Mouse (Mus musculus) heart, embryonic 13.5 days (tissue): Measurements from ENCODE around the gene Cipc. TPM values are rescaled to one million over a fixed set of nuclear protein-coding genes. Genes with fewer than 3 reads are reported as not detected.

Experiments used
- ATAC-seq: fragments of 200-750 bp; cut with Nextera tagmentation; 2 replicates; pipeline ENCODE4 v1.8.0; 2017; ENCODE audit warnings: moderate TSS enrichment; ENCODE audit not compliant: insufficient number of reproducible peaks, low FRiP score, low TSS enrichment; ENCODE audit errors: extremely low read depth
- H3K27ac ChIP-seq: fragments of 300-500 bp; sonication (generic); replicated peaks from 2 replicates; pipeline ENCODE4 v1.5.1; 2015; ENCODE audit warnings: moderate library complexity, mild to moderate bottlenecking, inconsistent platforms
- H3K27me3 ChIP-seq: fragments of 300-500 bp; sonication (generic); replicated peaks from 2 replicates; pipeline ENCODE4 v1.6.1; 2015; ENCODE audit warnings: mild to moderate bottlenecking, inconsistent platforms
- H3K36me3 ChIP-seq: fragments of 300-500 bp; sonication (generic); 2 replicates; pipeline ENCODE4 v1.6.1; 2015; ENCODE audit warnings: mild to moderate bottlenecking, inconsistent platforms
- H3K4me1 ChIP-seq: fragments of 300-500 bp; sonication (generic); 2 replicates; pipeline ENCODE4 v1.6.1; 2015; ENCODE audit warnings: inconsistent platforms
- H3K4me2 ChIP-seq: fragments of 300-500 bp; sonication (generic); 2 replicates; pipeline ENCODE4 v1.6.1; 2015; ENCODE audit warnings: inconsistent platforms, mild to moderate bottlenecking, moderate library complexity
- H3K4me3 ChIP-seq: fragments of 300-500 bp; sonication (generic); 2 replicates; pipeline ENCODE4 v1.5.1; 2015; ENCODE audit warnings: moderate library complexity, mild to moderate bottlenecking, inconsistent platforms
- H3K9ac ChIP-seq: fragments of 300-500 bp; sonication (generic); 2 replicates; pipeline ENCODE4 v1.6.1; 2015; ENCODE audit warnings: inconsistent platforms, mild to moderate bottlenecking, moderate library complexity
- H3K9me3 ChIP-seq: fragments of 300-500 bp; sonication (generic); 2 replicates; pipeline ENCODE4 v1.6.1; 2016; ENCODE audit warnings: inconsistent platforms
- WGBS: fragments of 180-500 bp; shearing (Covaris S2); methylation state at CpG from one replicate; pipeline ENCODE4 v1.1.7; 2015; ENCODE audit warnings: mixed read lengths; 5-methylcytosine and 5-hydroxymethylcytosine counted together
- polyA plus RNA-seq: library from polyadenylated mRNA; unstranded; fragments of >200 nt; fragmentation: Nextera tagmentation; extraction: Ambion mirVana; gene quantifications from 2 replicates; pipeline ENCODE4 v1.2.1, GENCODE M21; 2015

The Cipc gene
- polyA plus RNA-seq, 1 experiment from 2014 or later, result 18.4 TPM

DNA sequence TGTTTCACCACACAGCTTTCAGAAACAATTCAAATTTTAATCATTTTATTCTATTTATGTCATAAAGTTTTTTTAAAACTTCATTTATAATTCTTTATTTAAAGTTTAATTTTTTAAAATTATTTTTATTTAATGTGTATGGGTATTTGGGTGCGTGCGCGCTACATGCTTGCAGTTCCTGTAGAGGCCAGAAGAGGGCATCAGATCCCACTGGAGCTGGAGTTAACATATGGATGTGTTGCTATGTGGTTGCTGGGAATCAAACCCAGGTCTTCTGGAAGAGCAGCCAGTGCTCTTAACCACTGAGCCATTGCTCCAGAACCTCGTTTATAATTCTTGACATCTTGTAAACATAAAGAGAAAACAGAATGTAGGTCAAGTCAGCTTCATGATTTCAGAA, 51.9 kb downstream of the Cipc start:
- no peak overlapping the region for H3K9ac ChIP-seq
- 73% methylated on average over 4 of the region's 4 CpGs for WGBS
- no peaks in the 10 kb centered on the region for H3K36me3 ChIP-seq
- no peak overlapping the region for H3K4me2 ChIP-seq
- H3K4me1 ChIP-seq, result peaks cover 18% of the 10 kb centered on the region
- peaks cover 16% of the 10 kb centered on the region for H3K27me3 ChIP-seq
- no peak for ATAC-seq
- no peak overlapping the region for H3K27ac ChIP-seq
- H3K9me3 ChIP-seq, result peaks cover 4% of the 10 kb centered on the region; the same call in 1 of the 2 replicates
- no peak overlapping the region for H3K4me3 ChIP-seq

DNA sequence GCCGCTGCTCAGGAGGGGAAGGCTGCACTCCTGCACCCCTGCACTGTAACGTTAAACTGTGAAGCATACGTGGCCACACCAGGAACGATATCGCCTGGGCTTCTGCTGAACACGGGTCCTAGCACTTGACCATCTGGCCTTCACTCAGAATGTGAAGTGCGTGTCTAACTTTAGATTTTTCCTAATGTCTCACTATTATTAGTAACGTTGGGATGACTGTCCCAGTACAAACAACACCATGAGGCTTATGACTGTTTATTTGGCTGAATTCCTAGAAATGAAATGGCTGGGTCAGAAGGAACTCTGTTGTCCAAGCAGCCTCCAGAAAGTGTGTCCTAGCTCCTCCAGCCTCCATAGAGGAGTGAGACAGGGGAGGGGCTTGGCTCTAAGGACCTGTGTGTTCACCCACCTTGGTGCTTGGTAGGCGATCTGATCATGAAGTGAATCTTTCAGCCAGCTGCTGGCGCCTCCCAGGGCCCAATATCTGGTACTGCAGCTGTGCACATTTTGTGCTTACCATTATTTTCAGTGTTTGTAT, 52.5 kb downstream of the Cipc start:
- 41% methylated on average over 10 of the region's 10 CpGs for WGBS
- Histone ChIP-seq H3K4me3 (no peak overlapping the region), H3K36me3 (no peaks in the 10 kb centered on the region), H3K4me2 (no peak overlapping the region), H3K9me3 (peaks cover 4% of the 10 kb centered on the region; the same call in 1 of the 2 replicates), H3K4me1 (peaks cover 18% of the 10 kb centered on the region), H3K9ac (no peak overlapping the region), H3K27me3 (0 out of 2 replicates have a peak, but pooled peaks cover 11% of the 10 kb centered on the region), H3K27ac (peak overlapping the region; percentile 53; the same call in 1 of the 2 replicates)
- no peak for ATAC-seq

DNA sequence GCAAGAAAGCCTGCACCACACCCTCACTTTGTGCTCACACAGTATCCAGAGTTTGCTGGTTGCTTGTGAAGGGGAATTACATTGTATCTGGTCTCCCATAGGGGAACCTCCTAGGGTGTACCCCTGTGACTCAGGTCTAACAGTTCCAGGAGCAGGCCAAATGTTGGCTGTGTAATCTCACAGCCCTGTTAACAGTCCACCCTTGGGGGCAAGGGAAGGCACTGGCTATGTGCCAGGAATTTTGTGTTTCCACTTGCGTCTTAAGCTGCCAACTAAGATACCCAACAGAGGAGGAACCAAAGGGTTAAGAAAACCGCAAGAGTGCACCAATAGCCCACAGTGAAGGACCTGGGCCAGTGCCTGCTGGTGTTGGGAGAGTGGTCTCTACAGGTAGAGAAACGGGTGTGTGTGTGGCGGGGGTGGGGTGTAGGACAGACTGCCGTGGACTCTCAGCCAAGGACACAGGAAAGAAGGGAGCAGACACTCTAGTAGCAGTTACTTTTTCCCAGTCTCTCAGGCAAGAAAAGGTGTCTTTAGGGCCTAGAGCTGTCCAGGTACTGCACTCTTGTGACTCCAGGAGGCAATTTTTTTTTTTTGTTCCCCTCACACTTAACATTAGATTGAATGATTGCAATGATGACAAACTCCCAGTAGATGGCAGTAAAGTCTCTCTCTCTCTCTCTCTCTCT, 53.5 kb downstream of the Cipc start:
- 38% methylated on average over 5 of the region's 5 CpGs for WGBS
- Histone ChIP-seq H3K4me1 (peaks cover 18% of the 10 kb centered on the region), H3K4me2 (peak overlapping the region; percentile 34), H3K27ac (0 out of 2 replicates have a peak overlapping the region, but pooled peaks have one; percentile 53), H3K9me3 (peaks cover 4% of the 10 kb centered on the region; the same call in 1 of the 2 replicates), H3K36me3 (no peaks in the 10 kb centered on the region), H3K9ac (no peak overlapping the region), H3K27me3 (peaks cover 14% of the 10 kb centered on the region; the same call in 1 of the 2 replicates), H3K4me3 (no peak overlapping the region)
- no peak for ATAC-seq

DNA sequence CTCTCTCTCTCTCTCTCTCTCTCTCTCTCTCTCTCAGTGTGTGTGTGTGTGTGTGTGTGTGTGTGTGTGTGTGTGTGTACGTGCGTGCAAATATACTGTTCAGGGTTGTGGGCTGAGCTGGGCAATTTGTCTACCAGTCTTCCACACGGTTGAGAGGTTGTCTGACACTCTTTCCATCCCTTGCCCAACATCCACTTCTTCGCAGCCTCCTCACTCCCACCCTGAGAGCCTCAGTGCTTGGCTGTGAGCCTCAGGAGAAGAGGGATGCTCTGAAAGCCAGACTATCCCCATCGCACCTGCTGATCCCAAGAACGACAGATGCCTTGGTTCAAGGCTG, 54.0 kb downstream of the Cipc start:
- Histone ChIP-seq H3K4me2 (no peak overlapping the region), H3K4me1 (peaks cover 18% of the 10 kb centered on the region), H3K36me3 (no peaks in the 10 kb centered on the region), H3K9me3 (peaks cover 2% of the 10 kb centered on the region; the same call in 1 of the 2 replicates), H3K4me3 (no peak overlapping the region), H3K27me3 (peaks cover 20% of the 10 kb centered on the region; the same call in 1 of the 2 replicates), H3K27ac (no peak overlapping the region), H3K9ac (no peak overlapping the region)
- WGBS, result 40% methylated on average over 6 of the region's 6 CpGs
- 0 out of 2 replicates have a peak, but pooled peaks have one; percentile 15 for ATAC-seq

DNA sequence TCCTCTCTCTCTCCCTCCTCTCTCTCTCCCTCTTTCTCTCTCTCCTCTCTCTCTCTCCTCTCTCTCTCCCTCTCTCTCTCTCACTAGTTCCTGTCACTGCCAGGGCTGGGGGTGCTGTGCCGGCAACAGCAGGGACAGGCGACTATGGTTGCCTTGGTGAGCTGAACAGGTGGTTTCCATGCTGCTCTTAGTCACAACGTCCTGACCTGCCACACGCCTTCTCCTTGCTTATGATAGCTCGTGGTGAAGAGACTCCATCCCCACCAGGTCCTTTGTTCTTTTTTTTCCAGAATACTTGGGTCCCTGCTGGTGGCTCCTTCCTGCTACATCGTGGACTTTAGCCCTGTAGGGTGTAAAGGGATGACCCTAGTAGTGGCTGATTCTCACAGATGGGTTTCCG, 55.4 kb downstream of the Cipc start:
- no peak overlapping the region for H3K4me2 ChIP-seq
- H3K36me3 ChIP-seq, result no peaks in the 10 kb centered on the region
- no peak overlapping the region for H3K9ac ChIP-seq
- H3K27me3 ChIP-seq, result peaks cover 26% of the 10 kb centered on the region
- H3K27ac ChIP-seq, result no peak overlapping the region
- WGBS, result 56% methylated on average over 7 of the region's 7 CpGs
- no peak overlapping the region for H3K4me3 ChIP-seq
- no peaks in the 10 kb centered on the region for H3K9me3 ChIP-seq
- no peak for ATAC-seq
- H3K4me1 ChIP-seq, result peaks cover 18% of the 10 kb centered on the region

DNA sequence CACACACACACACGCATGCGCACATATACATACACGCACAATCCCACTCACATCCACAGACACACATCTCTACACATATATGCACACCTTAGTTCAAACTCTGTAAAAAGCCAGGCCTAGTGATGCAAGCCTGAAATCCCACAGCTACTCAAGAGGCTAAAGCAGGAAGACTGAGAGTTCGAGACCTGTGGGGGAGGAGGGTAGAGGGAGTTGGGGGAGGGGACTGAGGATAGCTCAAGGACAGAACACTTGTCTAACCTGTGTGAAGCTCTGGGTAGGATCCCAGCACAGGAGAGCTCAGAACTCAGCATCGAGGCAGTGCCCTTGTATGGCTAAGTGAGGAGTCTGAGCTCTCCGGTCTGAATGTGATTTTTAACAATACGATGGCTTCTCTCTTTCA, 56.0 kb downstream of the Cipc start:
- Histone ChIP-seq H3K27me3 (peaks cover 30% of the 10 kb centered on the region), H3K4me2 (no peak overlapping the region), H3K9me3 (no peaks in the 10 kb centered on the region), H3K4me3 (no peak overlapping the region), H3K27ac (no peak overlapping the region), H3K4me1 (peaks cover 18% of the 10 kb centered on the region), H3K36me3 (no peaks in the 10 kb centered on the region), H3K9ac (no peak overlapping the region)
- ATAC-seq, result no peak
- WGBS, result 69% methylated on average over 7 of the region's 7 CpGs

DNA sequence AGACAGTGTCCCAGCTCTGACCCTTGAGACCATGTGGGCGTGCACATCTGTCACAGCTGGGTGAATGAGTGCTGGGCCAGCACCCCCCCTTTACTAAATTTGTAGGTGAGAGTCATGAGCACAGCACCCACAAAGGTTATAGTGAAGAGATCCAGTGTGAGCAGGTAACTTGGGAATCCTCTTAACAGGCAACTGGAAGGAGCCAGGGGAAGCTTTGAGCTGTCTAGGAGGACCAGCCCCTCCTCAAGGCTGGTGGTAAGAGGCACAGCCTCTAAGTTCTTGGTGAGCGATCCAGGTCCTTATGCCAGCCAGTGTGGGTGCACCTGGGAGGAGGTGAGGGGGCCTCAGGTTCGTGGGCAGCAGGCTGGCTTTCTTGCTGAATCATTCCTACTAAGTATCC, 56.8 kb downstream of the Cipc start:
- 37% methylated on average over 3 of the region's 3 CpGs for WGBS

DNA sequence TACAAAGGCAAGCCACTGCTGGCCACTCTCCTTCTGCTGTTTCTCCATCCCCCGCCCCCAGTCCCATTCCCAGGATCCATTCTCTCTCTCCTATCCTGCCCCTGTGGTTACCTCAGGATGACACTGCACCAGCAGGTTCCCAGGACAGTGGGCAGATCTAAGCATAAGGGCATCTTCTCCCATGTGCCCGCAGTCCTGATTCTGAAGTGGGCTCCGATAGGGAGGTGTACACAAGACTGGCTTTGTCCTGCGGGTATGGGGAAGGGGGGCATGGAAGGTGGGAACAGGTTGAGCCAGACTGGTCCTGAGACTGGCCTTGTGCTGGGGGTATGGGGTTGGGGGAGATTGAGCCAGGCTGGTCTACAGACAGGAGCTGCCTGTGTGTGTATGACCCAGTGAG, 57.8 kb downstream of the Cipc start:
- no peak for ATAC-seq
- 74% methylated on average over 4 of the region's 4 CpGs for WGBS

More for the DNA sequence above, 56.8 kb downstream of the Cipc start:
- H3K9me3 ChIP-seq, result no peaks in the 10 kb centered on the region
- H3K36me3 ChIP-seq, result no peaks in the 10 kb centered on the region
- no peak for ATAC-seq
- H3K9ac ChIP-seq, result no peak overlapping the region
- H3K27ac ChIP-seq, result no peak overlapping the region
- H3K4me1 ChIP-seq, result peaks cover 18% of the 10 kb centered on the region
- no peak overlapping the region for H3K4me2 ChIP-seq
- no peak overlapping the region for H3K4me3 ChIP-seq
- H3K27me3 ChIP-seq, result peaks cover 31% of the 10 kb centered on the region

More for the DNA sequence above, 57.8 kb downstream of the Cipc start:
- Histone ChIP-seq H3K27ac (no peak overlapping the region), H3K9ac (no peak overlapping the region), H3K36me3 (no peaks in the 10 kb centered on the region), H3K4me3 (no peak overlapping the region), H3K9me3 (no peaks in the 10 kb centered on the region), H3K27me3 (peaks cover 39% of the 10 kb centered on the region), H3K4me2 (no peak overlapping the region), H3K4me1 (peaks cover 9% of the 10 kb centered on the region)

Other genes with a start within 250 kb of the Cipc start
- 9.6 TPM in 2 replicates for gene Angel1, start 220.6 kb upstream of the Cipc start, polyA plus RNA-seq
- not detected in 2 replicates for gene Lrrc74a, start 212.7 kb upstream of the Cipc start, polyA plus RNA-seq
- 32.7 and 34.1 TPM in 2 replicates for gene Irf2bpl, start 62.2 kb upstream of the Cipc start, polyA plus RNA-seq
- 0.04 and 0.09 TPM in 2 replicates for gene Zdhhc22, start 43.4 kb downstream of the Cipc start, polyA plus RNA-seq
- gene Tmem63c, start 74.3 kb downstream of the Cipc start, polyA plus RNA-seq, result not detected in 2 replicates
- 0.23 and 0.38 TPM in 2 replicates for gene Ngb, start 155.5 kb downstream of the Cipc start, polyA plus RNA-seq
- gene Gstz1, start 200.1 kb downstream of the Cipc start, polyA plus RNA-seq, result 27.8 and 31.2 TPM in 2 replicates
- gene Pomt2, start 200.9 kb downstream of the Cipc start, polyA plus RNA-seq, result 10.9 and 11.9 TPM in 2 replicates